Mouse (Mus musculus): ENCODE results near the gene Gm10563. TPM values are rescaled to one million over a fixed set of nuclear protein-coding genes. Genes with fewer than 3 reads are reported as not detected.
"Not testable (repeated sequence)": the region's sequence is repeated elsewhere in the genome, so short reads cannot be mapped to it uniquely, and the experiment has no call there.

Gene Gm10563
- polyA plus RNA-seq, 1 experiment from 2014 or later = not detected

DNA sequence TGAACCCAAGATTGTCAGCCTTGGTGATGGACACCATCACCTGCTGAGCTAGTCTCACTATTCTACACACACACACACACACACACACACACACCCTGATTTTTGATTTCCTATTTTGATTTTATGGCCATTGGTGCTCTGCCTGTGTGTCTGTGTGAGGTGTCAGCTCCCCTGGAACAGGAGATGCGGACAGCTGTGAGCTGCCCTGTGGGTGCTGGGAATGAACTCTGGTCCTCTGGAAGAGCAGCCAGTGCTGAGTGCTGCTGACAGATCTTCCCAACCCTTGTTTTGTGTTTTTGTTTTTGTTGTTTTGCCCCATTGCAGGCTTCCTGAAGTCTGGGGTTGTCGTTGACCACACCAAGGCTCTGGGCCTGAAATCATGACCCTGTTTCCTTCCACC, 72.1 kb downstream of the Gm10563 start:
- no peaks in the 10 kb centered on the region for H3K27me3 ChIP-seq (replicated peaks; ENCODE audit: control insufficient read depth, insufficient read depth, low read length)
- H3K4me1 ChIP-seq (ENCODE audit: control insufficient read depth, insufficient read depth, low read length) = peaks cover 13% of the 10 kb centered on the region
- H3K27ac ChIP-seq (ENCODE audit: low read length) = no peak overlapping the region
- ATAC-seq = no peak
- H3K9me3 ChIP-seq (ENCODE audit: control insufficient read depth, low read length) = no peaks in the 10 kb centered on the region
- no peak overlapping the region for H3K4me2 ChIP-seq (ENCODE audit: low read depth, low read length)
- H3K9ac ChIP-seq (ENCODE audit: low read depth, low read length) = no peak overlapping the region
- no peaks in the 10 kb centered on the region; the same call in 1 of the 2 replicates for H3K36me3 ChIP-seq (ENCODE audit: control insufficient read depth, insufficient read depth, low read length)
- WGBS = 87% methylated on average over 2 of the region's 2 CpGs
- no peak overlapping the region for H3K4me3 ChIP-seq (ENCODE audit: low read length)

DNA sequence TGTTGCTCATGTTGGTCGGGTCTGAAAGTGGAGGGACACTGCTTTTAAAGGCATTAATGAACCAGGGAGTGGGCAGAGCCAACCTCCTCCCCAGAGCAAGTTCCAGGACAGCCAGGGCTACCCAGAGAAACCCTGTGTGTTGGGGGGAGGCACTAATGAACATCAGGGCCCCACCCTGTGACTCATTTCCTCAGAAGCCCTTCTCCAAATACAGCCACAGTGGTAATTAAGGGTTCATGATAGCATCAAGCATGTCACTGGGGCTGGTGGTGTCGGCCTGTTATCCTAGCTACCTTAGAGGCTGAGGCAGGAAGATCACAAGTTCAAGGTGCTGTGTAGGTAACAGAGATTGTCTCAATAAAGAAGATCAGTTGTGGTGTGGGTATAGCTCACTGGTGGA, 73.8 kb downstream of the Gm10563 start:
- ATAC-seq = no peak
- Histone ChIP-seq H3K36me3 (ENCODE audit: control insufficient read depth, insufficient read depth, low read length) (no peaks in the 10 kb centered on the region; the same call in 1 of the 2 replicates), H3K9ac (ENCODE audit: low read depth, low read length) (no peak overlapping the region), H3K4me2 (ENCODE audit: low read depth, low read length) (no peak overlapping the region), H3K4me1 (ENCODE audit: control insufficient read depth, insufficient read depth, low read length) (peaks cover 13% of the 10 kb centered on the region), H3K9me3 (ENCODE audit: control insufficient read depth, low read length) (no peaks in the 10 kb centered on the region), H3K27me3 (replicated peaks; ENCODE audit: control insufficient read depth, insufficient read depth, low read length) (no peaks in the 10 kb centered on the region), H3K4me3 (ENCODE audit: low read length) (no peak overlapping the region), H3K27ac (ENCODE audit: low read length) (no peak overlapping the region)
- 66% methylated on average over 2 of the region's 2 CpGs for WGBS

DNA sequence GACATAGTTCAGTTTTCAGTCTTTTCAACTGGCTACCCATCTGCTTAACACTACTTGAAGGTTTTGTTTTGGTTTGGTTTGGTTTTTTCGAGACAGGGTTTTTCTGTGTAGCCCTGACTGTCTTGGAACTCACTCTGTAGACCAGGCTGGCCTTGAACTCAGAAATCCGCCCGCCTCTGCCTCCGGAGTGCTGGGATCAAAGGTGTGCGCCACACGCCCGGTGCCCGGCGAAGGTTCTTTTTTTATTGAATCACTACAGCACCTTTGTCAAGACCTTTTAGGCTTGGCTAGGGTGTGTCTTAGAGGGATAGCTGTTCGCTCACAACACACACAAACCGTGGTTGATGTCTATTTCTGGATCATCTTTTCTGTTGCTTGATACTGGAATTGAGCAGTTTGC, 74.9 kb downstream of the Gm10563 start:
- not testable (repeated sequence) for H3K9ac ChIP-seq (ENCODE audit: low read depth, low read length)

DNA sequence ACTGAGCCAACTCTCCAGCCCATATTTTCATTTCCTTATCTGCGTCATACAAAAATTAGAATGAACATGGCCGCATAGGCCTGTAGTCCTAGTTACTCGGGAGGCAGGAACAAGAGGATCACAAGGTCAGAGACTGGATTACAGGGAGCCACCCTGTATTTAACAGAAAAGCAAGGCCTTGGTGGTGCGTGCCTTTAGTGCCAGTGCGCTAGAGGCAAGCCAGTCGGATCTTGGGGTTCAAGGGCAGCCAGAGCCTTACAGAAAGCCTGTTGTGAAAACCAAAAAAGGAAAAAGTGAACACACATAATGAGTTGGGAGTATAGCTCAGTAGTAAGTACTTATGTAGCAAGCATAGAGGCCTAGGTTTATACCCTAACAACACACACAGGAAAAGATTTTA, 75.4 kb downstream of the Gm10563 start:
- Histone ChIP-seq H3K27me3 (replicated peaks; ENCODE audit: control insufficient read depth, insufficient read depth, low read length) (no peaks in the 10 kb centered on the region), H3K9me3 (ENCODE audit: control insufficient read depth, low read length) (no peaks in the 10 kb centered on the region), H3K9ac (ENCODE audit: low read depth, low read length) (no peak overlapping the region), H3K36me3 (ENCODE audit: control insufficient read depth, insufficient read depth, low read length) (no peaks in the 10 kb centered on the region), H3K4me1 (ENCODE audit: control insufficient read depth, insufficient read depth, low read length) (peaks cover 26% of the 10 kb centered on the region), H3K4me2 (ENCODE audit: low read depth, low read length) (no peak overlapping the region), H3K27ac (ENCODE audit: low read length) (no peak overlapping the region), H3K4me3 (ENCODE audit: low read length) (no peak overlapping the region)
- ATAC-seq = no peak
- 89% methylated on average over 6 of the region's 6 CpGs for WGBS

More for the DNA sequence above, 74.9 kb downstream of the Gm10563 start:
- H3K9me3 ChIP-seq (ENCODE audit: control insufficient read depth, low read length); ATAC-seq; H3K4me2 ChIP-seq (ENCODE audit: low read depth, low read length); H3K36me3 ChIP-seq (ENCODE audit: control insufficient read depth, insufficient read depth, low read length); H3K27ac ChIP-seq (ENCODE audit: low read length); H3K4me3 ChIP-seq (ENCODE audit: low read length); H3K27me3 ChIP-seq (replicated peaks; ENCODE audit: control insufficient read depth, insufficient read depth, low read length): not testable (repeated sequence)
- 80% methylated on average over 11 of the region's 11 CpGs for WGBS
- H3K4me1 ChIP-seq (ENCODE audit: control insufficient read depth, insufficient read depth, low read length) = peaks cover 21% of the 10 kb centered on the region

DNA sequence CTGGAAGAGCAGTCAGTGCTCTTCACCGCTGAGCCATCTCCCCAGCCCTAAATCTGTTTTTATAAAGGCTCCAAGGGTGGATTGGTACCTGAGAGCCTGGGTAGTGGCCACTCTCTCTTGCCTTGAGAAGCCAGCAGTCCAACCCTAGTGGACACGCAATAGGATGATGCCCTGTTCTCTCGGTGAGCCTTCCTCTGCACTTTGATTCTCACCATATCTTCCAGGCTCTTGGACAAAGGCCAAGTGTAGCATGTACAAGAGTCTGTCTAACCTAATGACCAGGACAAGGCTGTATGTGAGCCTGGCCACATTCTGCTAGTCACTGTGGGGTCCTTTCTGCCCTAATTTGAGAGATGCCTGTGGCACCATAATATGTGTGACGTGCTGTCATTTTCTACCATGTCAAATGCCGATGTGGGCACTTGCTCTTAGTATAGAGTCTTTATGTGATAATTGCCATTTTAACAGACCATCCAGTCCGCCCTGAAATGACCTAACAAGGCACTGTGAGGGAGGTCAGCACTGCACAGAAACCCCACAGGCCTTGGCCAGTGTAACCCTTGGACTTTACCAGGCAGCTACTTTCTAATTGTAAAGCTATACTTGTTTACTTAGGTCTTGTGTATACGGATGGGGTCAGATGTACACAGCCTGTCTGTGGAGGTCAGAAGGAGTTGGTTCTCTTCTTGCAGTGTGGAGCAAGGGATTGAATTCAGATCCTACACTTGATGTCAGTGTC, 76.4 kb downstream of the Gm10563 start:
- H3K27ac ChIP-seq (ENCODE audit: low read length) = no peak overlapping the region
- H3K27me3 ChIP-seq (replicated peaks; ENCODE audit: control insufficient read depth, insufficient read depth, low read length) = no peaks in the 10 kb centered on the region
- 78% methylated on average over 7 of the region's 7 CpGs for WGBS
- no peak overlapping the region for H3K9ac ChIP-seq (ENCODE audit: low read depth, low read length)
- no peaks in the 10 kb centered on the region for H3K9me3 ChIP-seq (ENCODE audit: control insufficient read depth, low read length)
- no peak for ATAC-seq
- H3K4me3 ChIP-seq (ENCODE audit: low read length) = no peak overlapping the region
- peaks cover 30% of the 10 kb centered on the region for H3K4me1 ChIP-seq (ENCODE audit: control insufficient read depth, insufficient read depth, low read length)
- no peaks in the 10 kb centered on the region for H3K36me3 ChIP-seq (ENCODE audit: control insufficient read depth, insufficient read depth, low read length)
- H3K4me2 ChIP-seq (ENCODE audit: low read depth, low read length) = no peak overlapping the region

DNA sequence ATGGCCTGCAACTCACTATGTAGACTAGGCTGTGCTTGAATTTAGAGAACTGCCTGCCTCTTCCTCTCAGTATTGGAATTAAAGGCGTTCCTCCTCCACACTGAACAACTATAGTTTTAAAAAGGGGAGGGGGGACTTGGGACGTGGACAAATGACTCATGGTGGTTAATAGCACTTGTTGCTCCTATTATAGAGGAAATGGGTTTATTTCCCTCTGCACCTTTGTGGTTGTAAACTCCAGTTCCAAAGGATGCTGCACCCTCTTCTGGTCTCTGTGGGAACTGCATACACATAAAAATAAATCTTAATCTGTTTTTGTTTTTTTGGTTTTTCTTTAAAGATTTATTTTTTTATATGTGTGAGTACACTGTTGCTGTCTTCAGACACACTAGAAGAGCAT, 77.0 kb downstream of the Gm10563 start:
- H3K9me3 ChIP-seq (ENCODE audit: control insufficient read depth, low read length) = no peaks in the 10 kb centered on the region
- no peak for ATAC-seq
- WGBS = 27% methylated on average over 2 of the region's 2 CpGs
- no peak overlapping the region for H3K9ac ChIP-seq (ENCODE audit: low read depth, low read length)
- H3K4me1 ChIP-seq (ENCODE audit: control insufficient read depth, insufficient read depth, low read length) = peaks cover 26% of the 10 kb centered on the region
- no peak overlapping the region for H3K27ac ChIP-seq (ENCODE audit: low read length)
- H3K4me3 ChIP-seq (ENCODE audit: low read length) = no peak overlapping the region
- H3K4me2 ChIP-seq (ENCODE audit: low read depth, low read length) = no peak overlapping the region
- no peaks in the 10 kb centered on the region for H3K36me3 ChIP-seq (ENCODE audit: control insufficient read depth, insufficient read depth, low read length)
- H3K27me3 ChIP-seq (replicated peaks; ENCODE audit: control insufficient read depth, insufficient read depth, low read length) = no peaks in the 10 kb centered on the region

DNA sequence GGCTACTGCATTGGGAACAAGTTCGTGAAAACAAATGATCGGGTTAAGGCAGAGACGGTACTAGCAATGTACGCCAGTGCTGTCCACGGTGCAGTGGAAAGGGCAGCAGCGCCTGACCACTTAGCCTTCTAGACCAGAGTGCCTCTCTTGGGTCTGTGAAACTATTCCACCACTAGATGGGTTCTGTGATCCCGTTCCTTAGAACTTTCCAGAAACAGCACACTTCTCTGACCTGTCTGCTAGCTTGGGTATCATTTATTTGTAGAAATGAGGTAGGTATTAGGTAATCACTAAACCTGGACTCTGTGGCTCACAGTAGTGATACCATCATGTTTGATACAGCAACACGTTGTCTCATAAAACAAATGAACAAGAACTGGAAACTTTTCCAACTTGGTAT, 78.7 kb downstream of the Gm10563 start:
- H3K4me1 ChIP-seq (ENCODE audit: control insufficient read depth, insufficient read depth, low read length) = peaks cover 35% of the 10 kb centered on the region
- H3K27ac ChIP-seq (ENCODE audit: low read length) = no peak overlapping the region
- H3K9ac ChIP-seq (ENCODE audit: low read depth, low read length) = no peak overlapping the region
- ATAC-seq = no peak
- H3K4me3 ChIP-seq (ENCODE audit: low read length) = no peak overlapping the region
- H3K4me2 ChIP-seq (ENCODE audit: low read depth, low read length) = no peak overlapping the region
- no peaks in the 10 kb centered on the region for H3K27me3 ChIP-seq (replicated peaks; ENCODE audit: control insufficient read depth, insufficient read depth, low read length)
- H3K9me3 ChIP-seq (ENCODE audit: control insufficient read depth, low read length) = no peaks in the 10 kb centered on the region
- H3K36me3 ChIP-seq (ENCODE audit: control insufficient read depth, insufficient read depth, low read length) = no peaks in the 10 kb centered on the region
- WGBS = 46% methylated on average over 8 of the region's 8 CpGs

Other genes starting within 250 kb of the Gm10563 start
- 0.11 and 0.15 TPM in 2 replicates for gene Gabrd, start 247.3 kb downstream of the Gm10563 start, polyA plus RNA-seq (2015; fragmentation: Nextera tagmentation; extraction: Ambion mirVana)
- 1.4 and 1.5 TPM in 2 replicates for gene Cfap74, start 236.2 kb downstream of the Gm10563 start, polyA plus RNA-seq (2015; fragmentation: Nextera tagmentation; extraction: Ambion mirVana)
- 4.3 and 7.3 TPM in 2 replicates for gene Tmem52, start 176.3 kb downstream of the Gm10563 start, polyA plus RNA-seq (2015; fragmentation: Nextera tagmentation; extraction: Ambion mirVana)
- gene Gnb1, start 154.0 kb downstream of the Gm10563 start, polyA plus RNA-seq (2015; fragmentation: Nextera tagmentation; extraction: Ambion mirVana) = 300 and 376 TPM in 2 replicates
- gene Nadk, start 83.0 kb downstream of the Gm10563 start, polyA plus RNA-seq (2015; fragmentation: Nextera tagmentation; extraction: Ambion mirVana) = 97.3 and 98.2 TPM in 2 replicates
- gene Slc35e2, start 44.0 kb downstream of the Gm10563 start, polyA plus RNA-seq (2015; fragmentation: Nextera tagmentation; extraction: Ambion mirVana) = 6.2 and 7.1 TPM in 2 replicates
- gene Cdk11b, start 20.6 kb downstream of the Gm10563 start, polyA plus RNA-seq (2015; fragmentation: Nextera tagmentation; extraction: Ambion mirVana) = 48.4 and 49.8 TPM in 2 replicates
- gene Mmp23, start 8.0 kb upstream of the Gm10563 start, polyA plus RNA-seq (2015; fragmentation: Nextera tagmentation; extraction: Ambion mirVana) = 39.6 and 41.3 TPM in 2 replicates
- 18.6 and 18.7 TPM in 2 replicates for gene Mib2, start 23.8 kb upstream of the Gm10563 start, polyA plus RNA-seq (2015; fragmentation: Nextera tagmentation; extraction: Ambion mirVana)
- 1.9 and 2.0 TPM in 2 replicates for gene Fndc10, start 48.9 kb upstream of the Gm10563 start, polyA plus RNA-seq (2015; fragmentation: Nextera tagmentation; extraction: Ambion mirVana)
- gene Ssu72, start 59.4 kb upstream of the Gm10563 start, polyA plus RNA-seq (2015; fragmentation: Nextera tagmentation; extraction: Ambion mirVana) = 155 and 163 TPM in 2 replicates
- gene Tmem240, start 89.4 kb upstream of the Gm10563 start, polyA plus RNA-seq (2015; fragmentation: Nextera tagmentation; extraction: Ambion mirVana) = 0.16 and 0.23 TPM in 2 replicates
- gene Atad3a, start 115.7 kb upstream of the Gm10563 start, polyA plus RNA-seq (2015; fragmentation: Nextera tagmentation; extraction: Ambion mirVana) = 142 and 150 TPM in 2 replicates
- 18.9 TPM in 2 replicates for gene Vwa1, start 129.3 kb upstream of the Gm10563 start, polyA plus RNA-seq (2015; fragmentation: Nextera tagmentation; extraction: Ambion mirVana)
- 0.89 and 1.1 TPM in 2 replicates for gene Tmem88b, start 140.5 kb upstream of the Gm10563 start, polyA plus RNA-seq (2015; fragmentation: Nextera tagmentation; extraction: Ambion mirVana)
- not detected in 2 replicates for gene Ankrd65, start 145.0 kb upstream of the Gm10563 start, polyA plus RNA-seq (2015; fragmentation: Nextera tagmentation; extraction: Ambion mirVana)
- 210 and 226 TPM in 2 replicates for gene Mrpl20, start 157.5 kb upstream of the Gm10563 start, polyA plus RNA-seq (2015; fragmentation: Nextera tagmentation; extraction: Ambion mirVana)
- 130 and 131 TPM in 2 replicates for gene Ccnl2, start 167.1 kb upstream of the Gm10563 start, polyA plus RNA-seq (2015; fragmentation: Nextera tagmentation; extraction: Ambion mirVana)
- gene Aurkaip1, start 185.9 kb upstream of the Gm10563 start, polyA plus RNA-seq (2015; fragmentation: Nextera tagmentation; extraction: Ambion mirVana) = 180 and 196 TPM in 2 replicates
- gene Mxra8, start 194.3 kb upstream of the Gm10563 start, polyA plus RNA-seq (2015; fragmentation: Nextera tagmentation; extraction: Ambion mirVana) = 76.3 and 80.5 TPM in 2 replicates
- gene Dvl1, start 202.0 kb upstream of the Gm10563 start, polyA plus RNA-seq (2015; fragmentation: Nextera tagmentation; extraction: Ambion mirVana) = 3.7 and 4.7 TPM in 2 replicates
- gene Tas1r3, start 218.0 kb upstream of the Gm10563 start, polyA plus RNA-seq (2015; fragmentation: Nextera tagmentation; extraction: Ambion mirVana) = 0.28 and 0.32 TPM in 2 replicates
- gene Cptp, start 224.0 kb upstream of the Gm10563 start, polyA plus RNA-seq (2015; fragmentation: Nextera tagmentation; extraction: Ambion mirVana) = 23.6 and 24.9 TPM in 2 replicates
- 60.0 and 67.1 TPM in 2 replicates for gene Ints11, start 224.1 kb upstream of the Gm10563 start, polyA plus RNA-seq (2015; fragmentation: Nextera tagmentation; extraction: Ambion mirVana)
- 49.4 and 58.6 TPM in 2 replicates for gene Pusl1, start 246.4 kb upstream of the Gm10563 start, polyA plus RNA-seq (2015; fragmentation: Nextera tagmentation; extraction: Ambion mirVana)
- gene Acap3, start 246.4 kb upstream of the Gm10563 start, polyA plus RNA-seq (2015; fragmentation: Nextera tagmentation; extraction: Ambion mirVana) = 9.8 and 10.8 TPM in 2 replicates

Measured in intestine, embryonic 16.5 days (tissue).